Mouse (Mus musculus) lung, embryonic 15.5 days (tissue): ENCODE measurements around the gene Celsr3. TPM values are rescaled to one million over a fixed set of nuclear protein-coding genes. Genes with fewer than 3 reads are reported as not detected.

Source experiments
- ATAC-seq: fragments of 200-750 bp; cut with Nextera tagmentation; 2 replicates; pipeline ENCODE4 v1.8.0; 2017; ENCODE audit warnings: moderate number of reproducible peaks, borderline replicate concordance; ENCODE audit not compliant: low FRiP score, low TSS enrichment; ENCODE audit errors: extremely low read depth
- H3K27ac ChIP-seq: fragments of 300-500 bp; sonication (generic); 2 replicates; pipeline ENCODE4 v1.5.1; 2015; ENCODE audit warnings: moderate library complexity, mild to moderate bottlenecking, inconsistent platforms
- H3K27me3 ChIP-seq: fragments of 300-500 bp; sonication (generic); 2 replicates; pipeline ENCODE4 v1.6.1; 2015; ENCODE audit warnings: inconsistent platforms
- H3K36me3 ChIP-seq: fragments of 300-500 bp; sonication (generic); 2 replicates; pipeline ENCODE4 v1.6.1; 2015; ENCODE audit warnings: inconsistent platforms
- H3K4me1 ChIP-seq: fragments of 300-500 bp; sonication (generic); 2 replicates; pipeline ENCODE4 v1.6.1; 2015; ENCODE audit warnings: inconsistent platforms
- H3K4me2 ChIP-seq: fragments of 300-500 bp; sonication (generic); 2 replicates; pipeline ENCODE4 v1.6.1; 2015; ENCODE audit warnings: inconsistent platforms, mild to moderate bottlenecking, moderate library complexity
- H3K4me3 ChIP-seq: fragments of 300-500 bp; sonication (generic); 2 replicates; pipeline ENCODE4 v1.5.1; 2015; ENCODE audit warnings: mild to moderate bottlenecking, inconsistent platforms
- H3K9ac ChIP-seq: fragments of 300-500 bp; sonication (generic); 2 replicates; pipeline ENCODE4 v1.6.1; 2015; ENCODE audit warnings: inconsistent platforms
- H3K9me3 ChIP-seq: fragments of 300-500 bp; sonication (generic); 2 replicates; pipeline ENCODE4 v1.6.1; 2016; ENCODE audit warnings: inconsistent platforms
- WGBS: fragments of 180-500 bp; shearing (Covaris S2); methylation state at CpG from one replicate; pipeline ENCODE4 v1.1.7; 2015; 5-methylcytosine and 5-hydroxymethylcytosine counted together
- polyA plus RNA-seq: library from polyadenylated mRNA; unstranded; fragments of >200 nt; fragmentation: Nextera tagmentation; extraction: Ambion mirVana; gene quantifications from 2 replicates; pipeline ENCODE4 v1.2.1, GENCODE M21; 2015

The Celsr3 gene
- polyA plus RNA-seq, 1 experiment from 2014 or later, result 0.14 TPM

GRCm38 (mm10) chr9:108808163-108808665 lies 17.9 kb upstream of the Celsr3 start, which contains the start of gene Nckipsd:
TSS of gene Nckipsd (plus strand) at chr9:108808368.
- H3K4me1 ChIP-seq, result peaks cover 20% of the 10 kb centered on the region
- peaks cover 49% of the 10 kb centered on the region for H3K36me3 ChIP-seq
- no peaks in the 10 kb centered on the region for H3K9me3 ChIP-seq

GRCm38 (mm10) chr9:108809188-108809587 lies 16.9 kb upstream of the Celsr3 start:
- no peaks in the 10 kb centered on the region for H3K9me3 ChIP-seq
- peak overlapping the region; percentile 73 for H3K4me2 ChIP-seq
- H3K4me1 ChIP-seq, result peaks cover 20% of the 10 kb centered on the region
- no peak overlapping the region for H3K27ac ChIP-seq
- peak overlapping the region; percentile 64 for H3K4me3 ChIP-seq
- H3K9ac ChIP-seq, result no peak overlapping the region
- peaks cover 45% of the 10 kb centered on the region for H3K36me3 ChIP-seq
- 45% methylated on average over 5 of the region's 5 CpGs for WGBS
- H3K27me3 ChIP-seq, result no peaks in the 10 kb centered on the region
- ATAC-seq, result no peak

More at GRCm38 (mm10) chr9:108808163-108808665, 17.9 kb upstream of the Celsr3 start, which contains the start of gene Nckipsd:
- WGBS, result under 1% methylated on average over 62 of the region's 62 CpGs
- Histone ChIP-seq H3K4me3 (peak within 1 kb of the TSS; percentile 64), H3K9ac (peak within 1 kb of the TSS; percentile 73), H3K27ac (no peak within 1 kb of the TSS), H3K27me3 (no peaks in the 10 kb centered on the region), H3K4me2 (peak within 1 kb of the TSS; percentile 73)
- ATAC-seq, result peak; percentile 88

- Histone ChIP-seq H3K4me3 (no peak overlapping the region), H3K27me3 (no peaks in the 10 kb centered on the region), H3K9me3 (no peaks in the 10 kb centered on the region), H3K36me3 (peaks cover 45% of the 10 kb centered on the region), H3K27ac (no peak overlapping the region; the same call in 1 of the 2 replicates), H3K4me2 (peak overlapping the region; percentile 73; the same call in 1 of the 2 replicates), H3K9ac (no peak overlapping the region), H3K4me1 (peaks cover 20% of the 10 kb centered on the region)
- ATAC-seq, result no peak
- 57% methylated on average over 6 of the region's 6 CpGs for WGBS
Observed at GRCm38 (mm10) chr9:108809723-108810122, 16.4 kb upstream of the Celsr3 start.

- no peak overlapping the region for H3K27ac ChIP-seq
- no peaks in the 10 kb centered on the region for H3K27me3 ChIP-seq
- H3K4me3 ChIP-seq, result no peak overlapping the region
- no peak overlapping the region for H3K9ac ChIP-seq
- H3K36me3 ChIP-seq, result peaks cover 45% of the 10 kb centered on the region
- H3K4me2 ChIP-seq, result no peak overlapping the region
- peaks cover 20% of the 10 kb centered on the region for H3K4me1 ChIP-seq
- no peaks in the 10 kb centered on the region for H3K9me3 ChIP-seq
- ATAC-seq, result no peak
- 74% methylated on average over 5 of the region's 5 CpGs for WGBS
Observed at GRCm38 (mm10) chr9:108810516-108810915, 15.6 kb upstream of the Celsr3 start.

GRCm38 (mm10) chr9:108815557-108815956 lies 10.6 kb upstream of the Celsr3 start:
- Histone ChIP-seq H3K4me3 (no peak overlapping the region), H3K36me3 (peaks cover 32% of the 10 kb centered on the region), H3K9me3 (no peaks in the 10 kb centered on the region), H3K27me3 (no peaks in the 10 kb centered on the region), H3K27ac (no peak overlapping the region), H3K9ac (no peak overlapping the region), H3K4me1 (no peaks in the 10 kb centered on the region), H3K4me2 (no peak overlapping the region)
- ATAC-seq, result no peak
- 82% methylated on average over 7 of the region's 7 CpGs for WGBS

GRCm38 (mm10) chr9:108819495-108819894 lies 6.6 kb upstream of the Celsr3 start:
- no peak for ATAC-seq

GRCm38 (mm10) chr9:108820077-108820476 lies 6.0 kb upstream of the Celsr3 start:
- H3K27ac ChIP-seq, result no peak overlapping the region
- WGBS, result 61% methylated on average over 5 of the region's 5 CpGs
- ATAC-seq, result no peak

More at GRCm38 (mm10) chr9:108819495-108819894, 6.6 kb upstream of the Celsr3 start:
- Histone ChIP-seq H3K9me3 (no peaks in the 10 kb centered on the region), H3K27me3 (peaks cover 19% of the 10 kb centered on the region), H3K9ac (no peak overlapping the region), H3K4me1 (no peaks in the 10 kb centered on the region), H3K4me2 (no peak overlapping the region), H3K4me3 (no peak overlapping the region), H3K36me3 (peaks cover 15% of the 10 kb centered on the region), H3K27ac (no peak overlapping the region)
- 54% methylated on average over 3 of the region's 3 CpGs for WGBS

GRCm38 (mm10) chr9:108824144-108824685 lies 1.9 kb upstream of the Celsr3 start:
- Histone ChIP-seq H3K36me3 (no peaks in the 10 kb centered on the region), H3K27ac (no peak overlapping the region), H3K4me2 (no peak overlapping the region), H3K9ac (no peak overlapping the region), H3K27me3 (peaks cover 65% of the 10 kb centered on the region), H3K4me1 (peaks cover 15% of the 10 kb centered on the region), H3K4me3 (no peak overlapping the region), H3K9me3 (no peaks in the 10 kb centered on the region)
- no peak for ATAC-seq
- WGBS, result 4% methylated on average over 25 of the region's 25 CpGs

More at GRCm38 (mm10) chr9:108820077-108820476, 6.0 kb upstream of the Celsr3 start:
- Histone ChIP-seq H3K4me2 (no peak overlapping the region), H3K9me3 (no peaks in the 10 kb centered on the region), H3K27me3 (peaks cover 25% of the 10 kb centered on the region), H3K4me1 (no peaks in the 10 kb centered on the region), H3K9ac (no peak overlapping the region), H3K4me3 (no peak overlapping the region), H3K36me3 (peaks cover 10% of the 10 kb centered on the region)

GRCm38 (mm10) chr9:108824755-108825413 lies 1.2 kb upstream of the Celsr3 start:
- no peaks in the 10 kb centered on the region for H3K9me3 ChIP-seq
- H3K36me3 ChIP-seq, result no peaks in the 10 kb centered on the region
- no peak for ATAC-seq
- H3K9ac ChIP-seq, result no peak overlapping the region
- H3K4me1 ChIP-seq, result peaks cover 15% of the 10 kb centered on the region
- no peak overlapping the region for H3K27ac ChIP-seq
- no peak overlapping the region for H3K4me2 ChIP-seq
- no peak overlapping the region for H3K4me3 ChIP-seq
- WGBS, result 2% methylated on average over 31 of the region's 31 CpGs
- H3K27me3 ChIP-seq, result peaks cover 72% of the 10 kb centered on the region

- Histone ChIP-seq H3K4me2 (peak overlapping the region; percentile 86), H3K4me3 (peak overlapping the region; percentile 41), H3K36me3 (no peaks in the 10 kb centered on the region), H3K9ac (no peak overlapping the region), H3K9me3 (no peaks in the 10 kb centered on the region), H3K27ac (no peak overlapping the region), H3K4me1 (peaks cover 19% of the 10 kb centered on the region), H3K27me3 (peaks cover 91% of the 10 kb centered on the region)
- WGBS, result 3% methylated on average over 39 of the region's 39 CpGs
- peak; percentile 44; the same call in 1 of the 2 replicates for ATAC-seq
Observed at GRCm38 (mm10) chr9:108826700-108827340, 700 bp downstream of the Celsr3 start.

- Histone ChIP-seq H3K36me3 (no peaks in the 10 kb centered on the region), H3K4me3 (peak overlapping the region; percentile 41), H3K9me3 (no peaks in the 10 kb centered on the region), H3K9ac (no peak overlapping the region), H3K4me2 (peak overlapping the region; percentile 86), H3K4me1 (peaks cover 24% of the 10 kb centered on the region), H3K27me3 (peaks cover 95% of the 10 kb centered on the region), H3K27ac (no peak overlapping the region)
- ATAC-seq, result no peak
- 10% methylated on average over 34 of the region's 34 CpGs for WGBS
Observed at GRCm38 (mm10) chr9:108827454-108827853, 1.3 kb downstream of the Celsr3 start.

- no peaks in the 10 kb centered on the region for H3K9me3 ChIP-seq
- H3K4me3 ChIP-seq, result peak overlapping the region; percentile 41; the same call in 1 of the 2 replicates
- H3K9ac ChIP-seq, result no peak overlapping the region
- 52% methylated on average over 18 of the region's 18 CpGs for WGBS
- peaks cover 96% of the 10 kb centered on the region for H3K27me3 ChIP-seq
- no peaks in the 10 kb centered on the region for H3K36me3 ChIP-seq
- H3K4me1 ChIP-seq, result peaks cover 24% of the 10 kb centered on the region
- ATAC-seq, result no peak
- H3K27ac ChIP-seq, result no peak overlapping the region
- no peak overlapping the region for H3K4me2 ChIP-seq
Observed at GRCm38 (mm10) chr9:108827906-108828305, 1.8 kb downstream of the Celsr3 start.
